Mouse (Mus musculus) stomach, embryonic 15.5 days (tissue): ENCODE data around the gene Sema3d. TPM values are rescaled to one million over a fixed set of nuclear protein-coding genes. Genes with fewer than 3 reads are reported as not detected.

ENCODE experiments used
- ATAC-seq: fragments of 200-750 bp; cut with Nextera tagmentation; 2 replicates; pipeline ENCODE4 v1.8.0; 2017; ENCODE audit warnings: low read depth, moderate number of reproducible peaks, moderate TSS enrichment; ENCODE audit not compliant: insufficient read depth, low FRiP score
- H3K27ac ChIP-seq: fragments of 300-500 bp; sonication (generic); 2 replicates; pipeline ENCODE4 v1.5.1; 2015; ENCODE audit warnings: mild to moderate bottlenecking, inconsistent platforms
- H3K27me3 ChIP-seq: fragments of 300-500 bp; sonication (generic); replicated peaks from 2 replicates; pipeline ENCODE4 v1.6.1; 2015; ENCODE audit warnings: inconsistent platforms
- H3K36me3 ChIP-seq: fragments of 300-500 bp; sonication (generic); 2 replicates; pipeline ENCODE4 v1.6.1; 2015; ENCODE audit warnings: inconsistent platforms
- H3K4me1 ChIP-seq: fragments of 300-500 bp; sonication (generic); 2 replicates; pipeline ENCODE4 v1.6.1; 2015; ENCODE audit warnings: inconsistent platforms
- H3K4me2 ChIP-seq: fragments of 300-500 bp; sonication (generic); 2 replicates; pipeline ENCODE4 v1.6.1; 2015; ENCODE audit warnings: mild to moderate bottlenecking, inconsistent platforms
- H3K4me3 ChIP-seq: fragments of 300-500 bp; sonication (generic); replicated peaks from 2 replicates; pipeline ENCODE4 v1.5.1; 2015; ENCODE audit warnings: inconsistent platforms
- H3K9ac ChIP-seq: fragments of 300-500 bp; sonication (generic); 2 replicates; pipeline ENCODE4 v1.6.1; 2015; ENCODE audit warnings: inconsistent platforms
- H3K9me3 ChIP-seq: fragments of 300-500 bp; sonication (generic); 2 replicates; pipeline ENCODE4 v1.6.1; 2016; ENCODE audit warnings: inconsistent platforms
- WGBS: fragments of 180-500 bp; shearing (Covaris S2); methylation state at CpG from one replicate; pipeline ENCODE4 v1.1.7; 2015; 5-methylcytosine and 5-hydroxymethylcytosine counted together
- polyA plus RNA-seq: library from polyadenylated mRNA; unstranded; fragments of >200 nt; fragmentation: Nextera tagmentation; extraction: Ambion mirVana; gene quantifications from 2 replicates; pipeline ENCODE4 v1.2.1, GENCODE M21; 2015

Sema3d gene
- polyA plus RNA-seq, 1 experiment from 2014 or later: 16.1 TPM

- Histone ChIP-seq H3K27ac (no peak overlapping the region), H3K4me1 (no peaks in the 10 kb centered on the region), H3K4me3 (no peak overlapping the region), H3K9ac (no peak overlapping the region), H3K36me3 (no peaks in the 10 kb centered on the region), H3K27me3 (no peaks in the 10 kb centered on the region), H3K4me2 (no peak overlapping the region), H3K9me3 (no peaks in the 10 kb centered on the region)
- ATAC-seq: no peak
- WGBS: 78% methylated on average over 4 of the region's 4 CpGs
Observed at GRCm38 (mm10) chr5:12451089-12451488, 67.9 kb downstream of the Sema3d start.

GRCm38 (mm10) chr5:12454946-12455345 lies 71.8 kb downstream of the Sema3d start:
- Histone ChIP-seq H3K9ac (no peak overlapping the region), H3K36me3 (no peaks in the 10 kb centered on the region), H3K27me3 (no peaks in the 10 kb centered on the region), H3K4me3 (no peak overlapping the region), H3K4me2 (no peak overlapping the region), H3K9me3 (no peaks in the 10 kb centered on the region), H3K27ac (no peak overlapping the region), H3K4me1 (no peaks in the 10 kb centered on the region)
- 35% methylated on average over 1 of the region's 1 CpGs for WGBS
- no peak for ATAC-seq

- H3K9ac ChIP-seq: no peak overlapping the region
- no peak overlapping the region for H3K27ac ChIP-seq
- ATAC-seq: no peak
- WGBS: 70% methylated on average over 1 of the region's 1 CpGs
- no peaks in the 10 kb centered on the region for H3K9me3 ChIP-seq
- no peaks in the 10 kb centered on the region for H3K4me1 ChIP-seq
- no peak overlapping the region for H3K4me3 ChIP-seq
- no peaks in the 10 kb centered on the region for H3K36me3 ChIP-seq
- no peaks in the 10 kb centered on the region for H3K27me3 ChIP-seq
- H3K4me2 ChIP-seq: no peak overlapping the region
Observed at GRCm38 (mm10) chr5:12457509-12457908, 74.3 kb downstream of the Sema3d start.

- H3K36me3 ChIP-seq: no peaks in the 10 kb centered on the region
- H3K4me2 ChIP-seq: no peak overlapping the region
- H3K4me1 ChIP-seq: no peaks in the 10 kb centered on the region
- H3K9ac ChIP-seq: no peak overlapping the region
- H3K4me3 ChIP-seq: no peak overlapping the region
- H3K27me3 ChIP-seq: no peaks in the 10 kb centered on the region
- H3K27ac ChIP-seq: no peak overlapping the region
- peak; percentile 63; the same call in 1 of the 2 replicates for ATAC-seq
- no peaks in the 10 kb centered on the region for H3K9me3 ChIP-seq
- WGBS: 39% methylated on average over 4 of the region's 4 CpGs
Observed at GRCm38 (mm10) chr5:12467568-12468336, 84.6 kb downstream of the Sema3d start.

- no peaks in the 10 kb centered on the region for H3K27me3 ChIP-seq
- H3K9ac ChIP-seq: no peak overlapping the region
- WGBS: 52% methylated on average over 5 of the region's 5 CpGs
- H3K4me1 ChIP-seq: no peaks in the 10 kb centered on the region
- no peak overlapping the region for H3K4me3 ChIP-seq
- H3K36me3 ChIP-seq: no peaks in the 10 kb centered on the region
- H3K4me2 ChIP-seq: no peak overlapping the region
- no peaks in the 10 kb centered on the region for H3K9me3 ChIP-seq
- ATAC-seq: no peak
- H3K27ac ChIP-seq: no peak overlapping the region
Observed at GRCm38 (mm10) chr5:12474904-12475638, 91.9 kb downstream of the Sema3d start.

GRCm38 (mm10) chr5:12475639-12475916 lies 92.4 kb downstream of the Sema3d start:
- H3K9ac ChIP-seq: no peak overlapping the region
- ATAC-seq: no peak
- WGBS: 55% methylated on average over 4 of the region's 4 CpGs
- H3K4me2 ChIP-seq: no peak overlapping the region
- H3K36me3 ChIP-seq: no peaks in the 10 kb centered on the region
- no peaks in the 10 kb centered on the region for H3K4me1 ChIP-seq
- H3K27me3 ChIP-seq: no peaks in the 10 kb centered on the region
- H3K27ac ChIP-seq: no peak overlapping the region
- no peaks in the 10 kb centered on the region for H3K9me3 ChIP-seq
- no peak overlapping the region for H3K4me3 ChIP-seq

GRCm38 (mm10) chr5:12487926-12488325 lies 104.7 kb downstream of the Sema3d start:
- WGBS: 80% methylated on average over 2 of the region's 2 CpGs
- H3K27me3 ChIP-seq: no peaks in the 10 kb centered on the region
- no peak overlapping the region for H3K9ac ChIP-seq
- no peak overlapping the region for H3K4me2 ChIP-seq
- H3K27ac ChIP-seq: no peak overlapping the region
- H3K9me3 ChIP-seq: no peaks in the 10 kb centered on the region
- no peak overlapping the region for H3K4me3 ChIP-seq
- ATAC-seq: no peak
- H3K4me1 ChIP-seq: no peaks in the 10 kb centered on the region
- H3K36me3 ChIP-seq: no peaks in the 10 kb centered on the region

- H3K4me3 ChIP-seq: no peak overlapping the region
- WGBS: 69% methylated on average over 1 of the region's 1 CpGs
- no peaks in the 10 kb centered on the region for H3K27me3 ChIP-seq
- H3K27ac ChIP-seq: no peak overlapping the region
- H3K36me3 ChIP-seq: no peaks in the 10 kb centered on the region
- H3K4me2 ChIP-seq: no peak overlapping the region
- ATAC-seq: no peak
- no peak overlapping the region for H3K9ac ChIP-seq
- no peaks in the 10 kb centered on the region for H3K4me1 ChIP-seq
- H3K9me3 ChIP-seq: no peaks in the 10 kb centered on the region
Observed at GRCm38 (mm10) chr5:12491704-12492103, 108.5 kb downstream of the Sema3d start.

- no peak for ATAC-seq
- H3K4me3 ChIP-seq: no peak overlapping the region
- H3K4me2 ChIP-seq: no peak overlapping the region
- 66% methylated on average over 6 of the region's 6 CpGs for WGBS
- H3K27me3 ChIP-seq: no peaks in the 10 kb centered on the region
- no peak overlapping the region for H3K9ac ChIP-seq
- 0 out of 2 replicates have a peak, but pooled peaks cover 3% of the 10 kb centered on the region for H3K4me1 ChIP-seq
- no peak overlapping the region for H3K27ac ChIP-seq
- no peaks in the 10 kb centered on the region for H3K36me3 ChIP-seq
- H3K9me3 ChIP-seq: no peaks in the 10 kb centered on the region
Observed at GRCm38 (mm10) chr5:12498227-12498928, 115.2 kb downstream of the Sema3d start.

GRCm38 (mm10) chr5:12499037-12499436 lies 115.9 kb downstream of the Sema3d start:
- Histone ChIP-seq H3K36me3 (no peaks in the 10 kb centered on the region), H3K27me3 (no peaks in the 10 kb centered on the region), H3K9me3 (no peaks in the 10 kb centered on the region), H3K4me2 (no peak overlapping the region), H3K4me3 (no peak overlapping the region), H3K4me1 (0 out of 2 replicates have a peak, but pooled peaks cover 3% of the 10 kb centered on the region), H3K9ac (no peak overlapping the region), H3K27ac (no peak overlapping the region)
- ATAC-seq: no peak
- WGBS: 98% methylated on average over 5 of the region's 5 CpGs

GRCm38 (mm10) chr5:12499791-12500504 lies 116.8 kb downstream of the Sema3d start:
- Histone ChIP-seq H3K27ac (no peak overlapping the region), H3K9ac (no peak overlapping the region), H3K4me3 (no peak overlapping the region), H3K4me2 (no peak overlapping the region), H3K9me3 (no peaks in the 10 kb centered on the region), H3K36me3 (no peaks in the 10 kb centered on the region), H3K4me1 (0 out of 2 replicates have a peak, but pooled peaks cover 3% of the 10 kb centered on the region), H3K27me3 (no peaks in the 10 kb centered on the region)
- no peak for ATAC-seq
- WGBS: 74% methylated on average over 6 of the region's 6 CpGs
